Mouse (Mus musculus): ENCODE data around the gene Ebf1.

DNA sequence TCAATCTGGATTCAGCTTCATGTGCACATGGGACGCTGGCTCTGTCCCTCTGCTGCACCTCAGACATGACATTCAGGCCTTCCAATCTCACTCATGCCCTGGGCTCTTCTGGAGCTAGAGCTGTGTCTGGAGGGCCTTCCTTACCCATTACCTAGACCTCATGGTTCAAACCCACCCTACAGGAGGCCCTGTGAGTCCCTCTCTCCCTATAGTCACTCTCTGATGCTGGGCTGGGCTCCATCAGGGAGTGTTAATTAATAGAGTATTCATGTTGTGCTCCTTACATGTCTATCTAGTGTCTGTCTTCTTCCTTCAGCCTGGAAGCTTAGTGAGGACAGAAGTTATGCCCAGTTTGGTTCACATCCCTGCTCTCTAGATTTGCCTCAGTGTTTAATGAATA, 88.7 kb downstream of the Ebf1 start:
- no peak for TF ChIP-seq MEF2A (IDR thresholded peaks at IDR 0.05; ENCODE audit: extremely low read depth, insufficient replicate concordance, low read depth, low read length, poor library complexity, severe bottlenecking)
- TF ChIP-seq POLR2A (IDR thresholded peaks at IDR 0.05; ENCODE audit: control insufficient read depth in 1 of 2, insufficient read depth in 1 of 2, low read depth in 1 of 2, low read length in 2 of 2, poor library complexity in 1 of 2): no peak
- no peak for TF ChIP-seq CTCF (IDR thresholded peaks at IDR 0.05 in 2 of 3, conservative IDR thresholded peaks at IDR 0.05 in 1 of 3; ENCODE audit: control insufficient read depth in 1 of 3, insufficient read depth in 1 of 3, low read depth in 2 of 3, low read length in 3 of 3, poor library complexity in 1 of 3, severe bottlenecking in 1 of 3)
- no peak for TF ChIP-seq RAD21 (IDR thresholded peaks at IDR 0.05; ENCODE audit: low read depth, low read length)
- no peak for TF ChIP-seq POLR2AphosphoS2 (IDR thresholded peaks at IDR 0.05; ENCODE audit: low read length)
- TF ChIP-seq MAX (IDR thresholded peaks at IDR 0.05; ENCODE audit: low read length): no peak

Data from MEL (cell line).